Mouse (Mus musculus) testis, postnatal 14 days (tissue): ENCODE measurements around the gene Dbf4.
A peak's percentile ranks its signal among the peaks of the same experiment; 100 is the strongest.

Experiments
- DNase-seq: peaks from one replicate; pipeline ENCODE4 v3.0.0; 2021; ENCODE audit warnings: low spot score

Dbf4 gene

GRCm38 (mm10) chr5:8366771-8367613 lies 55.5 kb downstream of the Dbf4 start:
- DNase-seq: peak; percentile 6

GRCm38 (mm10) chr5:8362361-8362760 lies 60.2 kb downstream of the Dbf4 start:
- DNase-seq: no peak

GRCm38 (mm10) chr5:8357677-8358076 lies 64.8 kb downstream of the Dbf4 start:
- DNase-seq: no peak

GRCm38 (mm10) chr5:8356885-8357651 lies 65.4 kb downstream of the Dbf4 start:
- DNase-seq: no peak

GRCm38 (mm10) chr5:8356326-8356725 lies 66.2 kb downstream of the Dbf4 start:
- DNase-seq: no peak

- DNase-seq: no peak
Observed at GRCm38 (mm10) chr5:8349557-8349956, 73.0 kb downstream of the Dbf4 start.
